Mouse (Mus musculus) natural killer cell, adult 2 months (primary cell): Measurements from ENCODE around the gene Mbtd1.

ENCODE experiments used
- DNase-seq, 2 experiments: peaks; one replicate each; pipeline ENCODE4 v3.0.0; 2022; ENCODE audit warnings: low spot score in 2 of 2

Gene Mbtd1

GRCm38 (mm10) chr11:93948887-93949567, 63.4 kb downstream of the Mbtd1 start:
- DNase-seq: no peak

GRCm38 (mm10) chr11:93950045-93950444, 64.4 kb downstream of the Mbtd1 start:
- DNase-seq: no peak

- DNase-seq: no peak
These were observed 66.7 kb downstream of the Mbtd1 start for GRCm38 (mm10) chr11:93952376-93952775.

- no peak for DNase-seq
These were observed 69.1 kb downstream of the Mbtd1 start for GRCm38 (mm10) chr11:93954738-93955255.

GRCm38 (mm10) chr11:93955256-93956150, 69.9 kb downstream of the Mbtd1 start:
- peak; percentile 86 to 89 for DNase-seq

- no peak for DNase-seq
These were observed 70.5 kb downstream of the Mbtd1 start, which contains the start of gene Nme2 for GRCm38 (mm10) chr11:93956159-93956558. Gene Nme2, minus strand, starts transcription at chr11:93956259.

GRCm38 (mm10) chr11:93957031-93957555, 71.4 kb downstream of the Mbtd1 start:
- no peak for DNase-seq

- DNase-seq: no peak
These were observed 72.1 kb downstream of the Mbtd1 start for GRCm38 (mm10) chr11:93957746-93958145.

- DNase-seq: no peak
These were observed 75.8 kb downstream of the Mbtd1 start for GRCm38 (mm10) chr11:93961482-93961881.

GRCm38 (mm10) chr11:93963013-93963412, 77.4 kb downstream of the Mbtd1 start:
- DNase-seq: no peak

GRCm38 (mm10) chr11:93965391-93965790, 79.7 kb downstream of the Mbtd1 start:
- no peak for DNase-seq

GRCm38 (mm10) chr11:93967381-93967780, 81.7 kb downstream of the Mbtd1 start:
- DNase-seq: no peak

- peak; percentile 97 to 98 for DNase-seq
These were observed 82.6 kb downstream of the Mbtd1 start, which contains the start of the genes Gm20390 and Nme1 for GRCm38 (mm10) chr11:93968005-93968847. Gene Gm20390, minus strand, starts transcription at chr11:93968293. Gene Nme1, minus strand, starts transcription at chr11:93968521.

GRCm38 (mm10) chr11:93968848-93969128, 83.1 kb downstream of the Mbtd1 start:
- no peak for DNase-seq

GRCm38 (mm10) chr11:93969171-93969570, 83.5 kb downstream of the Mbtd1 start:
- no peak for DNase-seq

- DNase-seq: no peak
These were observed 84.1 kb downstream of the Mbtd1 start for GRCm38 (mm10) chr11:93969799-93970198.

GRCm38 (mm10) chr11:93972951-93973350, 87.3 kb downstream of the Mbtd1 start:
- no peak for DNase-seq

- DNase-seq: no peak
These were observed 93.9 kb downstream of the Mbtd1 start for GRCm38 (mm10) chr11:93979502-93980049.

- peak in 1 of 2 experiments; percentile 52 for DNase-seq
These were observed 99.0 kb downstream of the Mbtd1 start for GRCm38 (mm10) chr11:93984619-93985018.

- DNase-seq: no peak
These were observed 99.6 kb downstream of the Mbtd1 start for GRCm38 (mm10) chr11:93985265-93985664.

- DNase-seq: no peak
These were observed 100.6 kb downstream of the Mbtd1 start for GRCm38 (mm10) chr11:93986298-93986697.
